20 mouse cellular contexts compared by ENCODE assay signal in genomic region chr8:121769621-121770020, GRCm38 (mm10). TPM values are rescaled to one million over a fixed set of nuclear protein-coding genes. Genes with fewer than 3 reads are reported as not detected.
DNase-seq lines count a peak whose midpoint lies in the region; TF ChIP-seq lines count a peak whose summit lies in the region.
"Had no signal": no experiment of that assay in that cellular context is flagged by ENCODE, and none has a peak within 500 bp of the region (broad histone marks: within the 10 kb centered on the region; RNA-seq: fewer than 3 reads in every experiment).

No protein-coding gene starts in this region.

- peak; percentile 82 for DNase-seq in cerebellum, adult 11-12 months
- DNase-seq in cerebellum, postnatal 4 days (ENCODE audit: low spot score in 2 of 2) = no peak
- peak; percentile 58 for DNase-seq in MN1 (ENCODE audit: low spot score)
- peak; percentile 71 to 85 for DNase-seq in cerebellum, adult 2 months
- DNase-seq in cerebellum, postnatal 14 days = peak; percentile 32 to 49
- DNase-seq in adrenal gland, postnatal 4 days (ENCODE audit: low spot score in 2 of 2) = no peak
- DNase-seq in ovary, adult 18-20 months (ENCODE audit: low spot score) = no peak
- DNase-seq in spleen, adult 18-20 months = no peak
- DNase-seq: adrenal gland, adult 8-10 months; adrenal gland, postnatal 36 days; gastrocnemius, postnatal 14 days; heart, adult 2 months; heart, postnatal 14 days; kidney, adult 2 months had no signal

- peak overlapping the region; percentile 60 for H3K27ac ChIP-seq in cerebellum, adult 2 months (ENCODE audit: insufficient read depth, low read length)
- H3K27ac ChIP-seq: embryonic facial prominence, embryonic 13.5 days; forebrain, embryonic 12.5 days; heart, adult 2 months; heart, embryonic 15.5 days; hindbrain, embryonic 14.5 days had no signal

- no peak overlapping the region for H3K4me3 ChIP-seq in cerebellum, adult 2 months (replicated peaks; ENCODE audit: insufficient read depth, low read depth, low read length)
- H3K4me3 ChIP-seq: embryonic facial prominence, embryonic 13.5 days; forebrain, embryonic 12.5 days; heart, adult 2 months; heart, embryonic 15.5 days had no signal

- no peak for TF ChIP-seq POLR2A in cerebellum, adult 2 months (IDR thresholded peaks at IDR 0.05; ENCODE audit: borderline replicate concordance, insufficient read depth, low read length)

- no peak for TF ChIP-seq CTCF in cerebellum, adult 2 months (IDR thresholded peaks at IDR 0.05; ENCODE audit: borderline replicate concordance, insufficient read depth, low read depth, low read length)

- WGBS in cerebellum, adult 2 months = 20% methylated on average over 2 of the region's 2 CpGs

- no peaks in the 10 kb centered on the region for H3K27me3 ChIP-seq in cerebellum, adult 2 months (ENCODE audit: control insufficient read depth, insufficient read depth, low read length)
- H3K27me3 ChIP-seq: forebrain, embryonic 12.5 days had no signal

- H3K4me1 ChIP-seq in cerebellum, adult 2 months (ENCODE audit: control insufficient read depth, insufficient read depth, low read length) = peaks cover 71% of the 10 kb centered on the region
- H3K4me1 ChIP-seq: heart, embryonic 15.5 days had no signal

RNA-seq across cellular contexts. Expression of gene Jph3, which starts 40.2 kb away (rescaled TPM):
- polyA plus RNA-seq in cerebellum, adult 2 months (2012; rRNA removed) = 143 and 154 TPM in 2 replicates
- 1 to 10 TPM; 5.0 to 5.8 TPM for total RNA-seq in adrenal gland, postnatal 4 days (2021)
- total RNA-seq: heart, postnatal 14 days; hematopoietic stem cell, adult 5-6 weeks; MEL had no signal

RNA-seq across cellular contexts. Expression of gene Klhdc4, which starts 59.7 kb away (rescaled TPM):
- polyA plus RNA-seq in cerebellum, adult 2 months (2012; rRNA removed) = 43.6 and 47.1 TPM in 2 replicates
- 10 to 100 TPM; 29.9 TPM for total RNA-seq in adrenal gland, postnatal 4 days (2021)

Comparison
In these comparisons a context has a peak if more than half of its experiments do, and no peak if none do; other contexts are left out.
1. DNase-seq: peak in cerebellum, adult 11-12 months (single experiment), MN1 (single experiment), cerebellum, adult 2 months (2 of 2) and cerebellum, postnatal 14 days (2 of 2); none in cerebellum, postnatal 4 days (0 of 2), adrenal gland, postnatal 4 days (0 of 2), ovary, adult 18-20 months (single experiment) and spleen, adult 18-20 months (0 of 2).